Mouse (Mus musculus) liver, postnatal 0 days (tissue): ENCODE measurements at regions not wholly inside any gene's neighbourhood (a gene's known extent, or its start where the extent isn't known, plus 50 kb on each side); places are given as distances from the start of the nearest gene placed in this dataset.

Experiments
- CTCF ChIP-seq: sonication (generic); IDR thresholded peaks from 2 replicates; pipeline ENCODE4 v1.5.1; 2016; ENCODE audit warnings: antibody characterized with exemption, low read depth
- EP300 ChIP-seq: IDR thresholded peaks from 2 replicates; pipeline ENCODE4 v1.6.1; 2016; ENCODE audit warnings: antibody characterized with exemption, low read depth, mild to moderate bottlenecking

DNA sequence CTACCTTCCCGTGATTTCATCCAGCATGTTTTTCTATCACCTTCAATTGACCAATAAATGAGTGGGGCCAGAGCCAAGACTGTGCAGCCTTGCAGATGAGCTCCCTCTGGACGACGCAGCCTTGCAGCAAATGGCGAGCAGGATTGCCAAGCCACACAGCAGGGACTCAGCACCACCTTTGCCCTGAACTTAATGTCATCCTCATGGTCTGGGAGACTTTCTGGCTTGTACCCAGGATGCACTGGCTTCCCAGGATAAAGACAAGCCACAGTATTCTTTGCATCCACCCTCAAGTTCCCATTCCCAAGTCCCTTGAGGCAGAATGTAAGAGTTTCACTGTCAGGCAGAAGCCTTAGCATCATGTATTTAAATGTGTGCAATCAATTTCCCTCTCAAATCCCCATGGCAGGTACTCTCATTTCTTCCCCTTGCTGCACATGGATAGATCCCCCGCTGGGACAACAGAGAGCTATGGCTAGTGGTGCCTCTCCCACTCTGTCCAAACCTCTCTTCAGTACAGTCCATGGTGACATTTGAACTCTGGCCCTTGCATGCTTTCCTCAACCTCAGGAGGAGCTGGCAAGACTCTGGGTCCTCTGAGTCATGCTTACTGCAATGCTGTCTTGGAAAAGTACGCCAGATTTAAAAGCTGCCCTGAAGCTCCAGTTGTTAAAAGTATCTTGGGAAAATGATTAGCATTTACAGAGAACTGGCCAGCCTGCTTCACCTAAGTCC is 252.2 kb upstream of the Hnrnpa3 start:
- TF ChIP-seq CTCF = no peak
- TF ChIP-seq EP300 = no peak
